Mouse (Mus musculus) forebrain, embryonic 13.5 days (tissue): Measurements from ENCODE around the gene Rap1gap. TPM values are rescaled to one million over a fixed set of nuclear protein-coding genes. Genes with fewer than 3 reads are reported as not detected.
A peak's percentile ranks its signal among the peaks of the same experiment; 100 is the strongest.

ENCODE experiments used
- ATAC-seq: fragments of 200-750 bp; cut with Nextera tagmentation; 2 replicates; pipeline ENCODE4 v1.8.0; 2017
- H3K27ac ChIP-seq: fragments of 300-500 bp; sonication (generic); 2 replicates; pipeline ENCODE4 v1.5.1; 2015; ENCODE audit warnings: inconsistent platforms, mild to moderate bottlenecking, moderate library complexity
- H3K27me3 ChIP-seq: fragments of 300-500 bp; sonication (generic); 2 replicates; pipeline ENCODE4 v1.6.1; 2015; ENCODE audit warnings: mild to moderate bottlenecking, inconsistent platforms
- H3K36me3 ChIP-seq: fragments of 300-500 bp; sonication (generic); 2 replicates; pipeline ENCODE4 v1.6.1; 2015; ENCODE audit warnings: mild to moderate bottlenecking, inconsistent platforms; ENCODE audit not compliant: poor library complexity, severe bottlenecking
- H3K4me1 ChIP-seq: fragments of 300-500 bp; sonication (generic); 2 replicates; pipeline ENCODE4 v1.6.1; 2015; ENCODE audit warnings: inconsistent platforms
- H3K4me2 ChIP-seq: fragments of 300-500 bp; sonication (generic); 2 replicates; pipeline ENCODE4 v1.6.1; 2015; ENCODE audit warnings: inconsistent platforms, mild to moderate bottlenecking, moderate library complexity
- H3K4me3 ChIP-seq: fragments of 300-500 bp; sonication (generic); 2 replicates; pipeline ENCODE4 v1.5.1; 2015; ENCODE audit warnings: mild to moderate bottlenecking, inconsistent platforms
- H3K9ac ChIP-seq: fragments of 300-500 bp; sonication (generic); 2 replicates; pipeline ENCODE4 v1.6.1; 2015; ENCODE audit warnings: mild to moderate bottlenecking, inconsistent platforms
- H3K9me3 ChIP-seq: fragments of 300-500 bp; sonication (generic); replicated peaks from 2 replicates; pipeline ENCODE4 v1.6.1; 2016; ENCODE audit warnings: inconsistent platforms
- WGBS: fragments of 180-500 bp; shearing (Covaris S2); methylation state at CpG from one replicate; pipeline ENCODE4 v1.1.7; 2015; 5-methylcytosine and 5-hydroxymethylcytosine counted together
- polyA plus RNA-seq: library from polyadenylated mRNA; unstranded; fragments of >200 nt; fragmentation: Nextera tagmentation; extraction: Ambion mirVana; gene quantifications from 2 replicates; pipeline ENCODE4 v1.2.1, GENCODE M21; 2015

Rap1gap gene
- polyA plus RNA-seq, 1 experiment from 2014 or later = 11.8 TPM

DNA sequence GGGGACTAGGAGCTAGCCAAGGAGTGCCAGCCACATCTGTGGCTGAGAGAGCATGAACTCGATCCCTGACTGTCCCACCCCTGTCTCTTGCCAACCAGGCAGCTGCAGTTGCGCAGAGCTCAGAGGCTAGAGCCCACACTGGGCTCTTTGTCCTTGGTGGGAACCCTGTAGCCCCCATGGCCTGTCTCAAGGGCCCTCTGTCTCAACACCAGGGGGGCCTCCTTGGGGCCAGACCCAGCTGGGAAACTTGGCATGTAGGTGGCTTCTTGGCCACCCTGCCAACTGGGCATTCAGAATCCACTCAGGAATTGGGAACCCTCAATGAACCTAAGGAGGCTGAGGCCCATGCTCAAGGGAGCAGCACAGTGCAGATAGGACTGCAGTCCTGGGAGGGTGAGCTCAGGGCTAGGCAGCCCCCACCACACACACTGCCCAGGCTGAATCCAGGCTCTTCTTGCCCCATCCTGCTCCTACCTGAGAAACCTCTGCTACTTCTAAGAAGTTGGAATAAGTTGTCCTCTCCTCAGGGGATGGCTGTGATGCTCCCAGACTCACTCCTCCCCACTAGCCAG is 15.5 kb downstream of the Rap1gap start:
- Histone ChIP-seq H3K9me3 (no peaks in the 10 kb centered on the region), H3K36me3 (no peaks in the 10 kb centered on the region), H3K9ac (no peak overlapping the region), H3K4me3 (no peak overlapping the region), H3K4me2 (no peak overlapping the region), H3K27me3 (peaks cover 43% of the 10 kb centered on the region), H3K4me1 (peaks cover 41% of the 10 kb centered on the region), H3K27ac (0 out of 2 replicates have a peak overlapping the region, but pooled peaks have one; percentile 51)
- WGBS = 79% methylated on average over 2 of the region's 2 CpGs
- no peak for ATAC-seq

DNA sequence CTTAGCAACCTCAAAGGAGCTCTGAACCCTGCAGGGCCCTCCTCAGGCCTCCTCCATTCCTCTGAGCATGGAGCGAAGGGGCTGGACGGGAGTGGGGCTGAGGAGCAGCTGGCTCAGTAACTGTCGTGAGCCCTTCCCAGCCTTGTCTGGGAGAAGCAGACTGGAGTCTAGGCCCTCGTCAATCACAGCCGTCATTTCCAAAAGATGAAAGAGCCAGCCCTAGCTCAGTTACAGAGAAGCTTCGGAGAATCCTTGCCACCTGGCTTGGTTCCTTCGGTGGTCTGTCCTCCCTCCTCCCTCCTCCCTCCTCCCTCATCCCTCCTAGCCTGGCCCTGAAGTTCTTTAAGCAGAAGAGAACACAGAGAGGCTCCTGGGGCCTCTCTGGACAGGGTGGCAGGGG is 16.2 kb downstream of the Rap1gap start:
- H3K27ac ChIP-seq = peak overlapping the region; percentile 51; the same call in 1 of the 2 replicates
- H3K27me3 ChIP-seq = peaks cover 43% of the 10 kb centered on the region

DNA sequence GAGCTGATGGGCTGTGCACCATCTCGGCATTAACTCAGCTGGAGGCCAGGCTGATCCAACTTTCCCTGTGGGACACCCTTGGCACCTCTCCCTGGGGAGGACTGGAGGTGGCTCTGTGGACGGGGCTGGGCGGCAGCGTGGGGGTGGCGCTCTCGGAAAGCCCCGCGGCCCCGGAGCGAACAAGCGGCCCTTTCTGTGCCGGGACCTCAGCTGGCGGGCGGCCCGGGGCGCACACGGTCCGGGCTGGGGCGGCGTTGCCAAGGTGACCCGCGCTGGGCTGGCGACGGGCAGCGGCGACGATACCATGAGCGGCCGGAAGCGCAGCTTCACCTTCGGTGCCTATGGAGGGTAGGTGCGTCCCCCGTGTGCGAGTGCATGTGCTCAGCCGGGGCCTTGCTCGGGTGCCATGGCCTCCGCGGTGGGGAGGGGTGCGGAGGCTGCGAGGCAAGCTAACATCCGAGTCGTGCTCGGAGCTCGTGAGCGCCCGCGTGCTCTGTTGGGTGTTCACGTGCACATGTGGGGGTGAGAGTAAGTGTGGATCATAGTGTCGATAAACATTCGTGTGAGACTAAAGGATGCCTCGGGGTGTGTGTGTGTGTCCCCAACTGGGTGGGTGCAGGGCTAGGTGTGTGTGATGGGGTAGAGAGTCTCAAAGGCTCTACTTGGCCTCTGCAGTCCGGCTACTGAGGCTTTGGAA is 17.0 kb downstream of the Rap1gap start:
- H3K27ac ChIP-seq = peak overlapping the region; percentile 51; the same call in 1 of the 2 replicates
- H3K27me3 ChIP-seq = peaks cover 43% of the 10 kb centered on the region
- peak; percentile 58 for ATAC-seq
- WGBS = 5% methylated on average over 51 of the region's 52 CpGs
- no peaks in the 10 kb centered on the region for H3K9me3 ChIP-seq
- H3K36me3 ChIP-seq = no peaks in the 10 kb centered on the region
- peak overlapping the region; percentile 41 for H3K4me3 ChIP-seq
- H3K4me2 ChIP-seq = peak overlapping the region; percentile 83
- H3K9ac ChIP-seq = peak overlapping the region; percentile 66
- peaks cover 38% of the 10 kb centered on the region for H3K4me1 ChIP-seq

More for the DNA sequence above, 16.2 kb downstream of the Rap1gap start:
- no peak for ATAC-seq
- Histone ChIP-seq H3K9ac (peak overlapping the region; percentile 66; the same call in 1 of the 2 replicates), H3K36me3 (no peaks in the 10 kb centered on the region), H3K9me3 (no peaks in the 10 kb centered on the region), H3K4me2 (peak overlapping the region; percentile 83), H3K4me1 (peaks cover 37% of the 10 kb centered on the region), H3K4me3 (no peak overlapping the region)
- WGBS = 31% methylated on average over 7 of the region's 7 CpGs

DNA sequence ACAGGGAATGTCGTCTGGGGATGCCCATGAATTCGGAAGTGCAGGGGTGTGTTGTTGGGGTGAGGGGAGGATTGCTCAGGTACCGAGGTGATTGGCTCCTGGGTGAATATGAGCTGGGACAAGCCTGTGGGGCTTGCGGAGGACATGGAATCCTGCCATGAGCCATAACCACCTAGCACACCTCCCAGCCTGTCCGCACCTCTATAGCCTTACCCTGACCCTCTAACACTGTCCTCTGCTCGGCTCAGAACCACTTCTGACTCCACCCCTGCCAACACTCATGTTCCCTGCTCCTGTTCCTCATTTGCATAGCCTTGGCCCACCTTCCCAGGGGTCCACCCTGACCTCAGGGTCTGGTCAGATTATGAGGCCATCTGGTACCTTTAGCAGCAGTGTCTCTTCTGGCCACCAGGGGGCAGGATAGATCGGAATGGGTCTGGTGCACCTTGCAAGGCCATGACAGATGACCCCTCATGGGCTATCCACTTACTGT is 18.5 kb downstream of the Rap1gap start:
- 45% methylated on average over 7 of the region's 7 CpGs for WGBS

DNA sequence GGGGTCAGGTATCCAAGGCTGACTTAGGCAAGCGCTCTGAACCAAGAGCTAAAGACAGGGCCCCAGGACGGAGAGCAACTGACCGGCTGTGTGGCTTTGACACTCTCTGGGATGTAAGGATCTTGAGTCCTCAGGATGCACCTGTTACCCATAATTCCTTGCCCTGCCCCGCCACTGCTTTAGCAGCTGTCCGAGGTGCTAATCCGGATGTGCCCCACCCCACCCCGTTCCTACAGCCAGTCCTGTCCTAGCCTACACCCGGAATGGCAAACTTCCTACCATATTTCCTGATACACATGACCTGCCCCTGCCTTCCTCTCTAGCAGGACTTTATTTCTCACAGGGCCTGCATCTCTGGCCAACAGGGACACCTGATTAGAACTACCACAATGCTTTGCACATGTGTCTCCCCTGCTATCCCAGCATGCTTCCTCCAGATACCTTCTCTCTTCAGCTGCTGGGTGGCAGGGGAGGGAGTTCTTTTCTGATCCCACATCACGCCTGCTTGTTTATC is 20.4 kb downstream of the Rap1gap start:
- H3K4me1 ChIP-seq = peaks cover 33% of the 10 kb centered on the region
- H3K4me3 ChIP-seq = no peak overlapping the region
- no peaks in the 10 kb centered on the region for H3K9me3 ChIP-seq
- no peak overlapping the region for H3K9ac ChIP-seq
- no peak overlapping the region for H3K4me2 ChIP-seq
- ATAC-seq = no peak
- no peak overlapping the region for H3K27ac ChIP-seq
- no peaks in the 10 kb centered on the region for H3K36me3 ChIP-seq
- 35% methylated on average over 9 of the region's 9 CpGs for WGBS
- H3K27me3 ChIP-seq = peaks cover 33% of the 10 kb centered on the region

More for the DNA sequence above, 18.5 kb downstream of the Rap1gap start:
- Histone ChIP-seq H3K4me1 (peaks cover 35% of the 10 kb centered on the region), H3K4me2 (no peak overlapping the region), H3K9ac (no peak overlapping the region), H3K36me3 (no peaks in the 10 kb centered on the region), H3K27me3 (peaks cover 37% of the 10 kb centered on the region), H3K9me3 (no peaks in the 10 kb centered on the region), H3K27ac (no peak overlapping the region), H3K4me3 (no peak overlapping the region)
- ATAC-seq = no peak

DNA sequence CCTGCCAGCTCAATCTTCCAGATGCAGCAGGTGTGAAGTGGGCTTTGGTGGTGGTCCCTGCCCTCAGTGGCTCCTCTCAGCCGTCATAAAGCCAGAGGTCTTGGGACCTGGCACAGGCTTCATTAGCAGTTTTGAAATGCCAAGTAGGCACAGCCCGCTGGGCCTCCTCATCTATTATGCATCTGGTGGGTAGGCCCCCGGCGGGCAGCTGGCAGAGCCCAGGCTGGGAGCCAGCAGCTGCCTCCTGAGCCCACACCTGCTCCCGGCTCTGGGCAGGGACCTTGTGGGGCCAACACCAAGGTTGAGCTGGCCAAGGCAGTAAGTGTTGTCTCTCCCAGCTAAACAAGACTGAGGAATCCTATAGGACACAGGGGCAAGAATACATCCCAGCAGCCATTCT is 21.8 kb downstream of the Rap1gap start:
- Histone ChIP-seq H3K9me3 (no peaks in the 10 kb centered on the region), H3K27ac (no peak overlapping the region), H3K4me2 (no peak overlapping the region), H3K36me3 (no peaks in the 10 kb centered on the region), H3K4me3 (no peak overlapping the region), H3K4me1 (peaks cover 19% of the 10 kb centered on the region), H3K9ac (no peak overlapping the region), H3K27me3 (peaks cover 24% of the 10 kb centered on the region)
- 0 out of 2 replicates have a peak, but pooled peaks have one; percentile 14 for ATAC-seq
- whole genome bisulfite sequencing = 27% methylated on average over 5 of the region's 5 CpGs

DNA sequence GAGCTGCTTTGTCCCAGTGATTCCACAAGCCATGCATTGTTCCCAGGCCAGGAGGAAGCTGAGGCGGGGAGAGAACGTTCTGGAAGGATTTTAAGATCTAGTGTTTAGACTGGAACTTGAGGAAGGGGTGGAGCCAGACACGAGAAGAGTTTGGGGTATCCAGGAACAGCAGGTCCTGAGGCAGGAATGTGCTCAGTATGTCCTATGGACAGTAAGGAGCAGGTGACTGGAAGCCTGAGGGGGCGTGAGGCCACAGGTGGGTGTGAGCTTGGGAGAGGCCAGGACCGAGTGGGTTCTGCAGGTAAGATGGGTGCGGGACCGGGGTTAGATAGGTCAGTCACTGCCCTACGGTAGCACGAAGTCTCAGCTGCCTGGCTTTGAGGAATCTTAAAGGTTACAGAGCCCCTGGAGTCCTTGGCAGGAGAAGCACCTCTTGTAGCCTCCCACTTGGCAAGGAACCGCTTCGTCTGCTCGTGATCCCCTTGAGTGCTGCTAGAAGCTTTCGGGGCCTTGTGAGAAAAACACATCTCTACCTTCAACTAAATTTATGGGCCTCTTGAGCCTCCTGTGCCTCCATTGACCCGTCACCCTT is 22.8 kb downstream of the Rap1gap start:
- Histone ChIP-seq H3K4me3 (no peak overlapping the region), H3K36me3 (no peaks in the 10 kb centered on the region), H3K27ac (no peak overlapping the region), H3K27me3 (peaks cover 19% of the 10 kb centered on the region), H3K9me3 (no peaks in the 10 kb centered on the region), H3K4me1 (peaks cover 8% of the 10 kb centered on the region), H3K9ac (no peak overlapping the region), H3K4me2 (no peak overlapping the region)
- 80% methylated on average over 14 of the region's 14 CpGs for WGBS
- ATAC-seq = no peak

DNA sequence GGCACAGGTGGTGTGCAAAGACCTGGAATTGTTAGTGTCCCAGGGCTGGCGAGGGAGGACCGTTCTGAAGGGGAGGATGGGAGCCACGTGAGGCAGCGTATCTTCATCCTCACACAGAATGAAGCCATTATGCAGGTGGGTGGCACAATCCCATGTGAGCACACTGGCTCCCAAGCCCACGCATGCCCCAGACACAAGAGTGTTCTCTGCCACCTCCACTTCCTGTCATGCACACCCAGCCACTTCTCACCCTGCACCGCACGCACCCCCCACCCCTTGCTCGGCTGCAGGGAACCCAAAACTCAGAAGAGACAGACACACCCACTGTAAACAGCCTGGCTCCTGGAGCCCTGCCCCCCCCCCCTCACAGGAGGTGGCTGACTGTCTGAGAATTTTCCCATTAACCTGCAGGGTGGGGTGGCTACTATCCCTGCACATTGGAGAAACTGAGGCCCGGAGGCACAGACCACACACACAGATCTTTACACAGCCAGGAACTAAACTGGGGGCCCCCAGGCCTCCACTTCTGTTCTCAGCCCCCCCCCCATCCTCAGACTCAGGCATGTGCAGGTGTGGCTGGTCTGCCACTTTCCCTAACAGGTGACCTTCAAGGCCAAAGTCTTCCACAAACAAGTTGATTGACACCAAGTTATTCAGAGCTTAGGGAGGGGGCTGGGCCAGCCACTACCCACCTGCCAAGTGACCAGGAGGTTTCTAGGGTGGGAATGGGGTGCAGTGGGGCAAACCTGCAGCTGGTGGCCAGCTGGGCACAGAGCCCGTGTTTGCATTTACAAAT is 27.8 kb downstream of the Rap1gap start:
- no peak for ATAC-seq
- H3K27ac ChIP-seq = no peak overlapping the region
- no peak overlapping the region for H3K9ac ChIP-seq
- WGBS = 87% methylated on average over 10 of the region's 10 CpGs
- H3K4me3 ChIP-seq = no peak overlapping the region
- H3K9me3 ChIP-seq = no peaks in the 10 kb centered on the region
- no peak overlapping the region for H3K4me2 ChIP-seq
- H3K27me3 ChIP-seq = no peaks in the 10 kb centered on the region
- no peaks in the 10 kb centered on the region for H3K36me3 ChIP-seq
- H3K4me1 ChIP-seq = peaks cover 11% of the 10 kb centered on the region; the same call in 1 of the 2 replicates

DNA sequence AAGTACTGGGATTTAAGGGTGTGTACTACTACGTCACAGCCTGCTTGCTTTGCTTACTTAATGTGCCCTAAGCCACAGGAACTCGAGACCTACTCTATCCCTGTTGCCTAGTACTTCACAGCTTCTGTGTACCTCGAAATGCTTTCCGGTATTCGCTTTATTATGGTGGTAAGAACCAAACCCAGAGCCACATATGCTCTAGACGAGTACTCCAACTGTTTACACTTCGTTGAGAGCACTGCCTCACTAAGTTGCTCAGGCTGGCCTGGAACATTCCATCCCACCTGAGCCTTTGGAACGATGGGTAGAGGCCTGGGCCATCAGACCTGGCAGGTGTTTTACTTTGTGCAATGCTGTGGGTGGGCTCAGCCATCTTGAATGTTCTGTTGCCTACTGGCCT is 30.8 kb downstream of the Rap1gap start:
- WGBS = 83% methylated on average over 8 of the region's 8 CpGs

DNA sequence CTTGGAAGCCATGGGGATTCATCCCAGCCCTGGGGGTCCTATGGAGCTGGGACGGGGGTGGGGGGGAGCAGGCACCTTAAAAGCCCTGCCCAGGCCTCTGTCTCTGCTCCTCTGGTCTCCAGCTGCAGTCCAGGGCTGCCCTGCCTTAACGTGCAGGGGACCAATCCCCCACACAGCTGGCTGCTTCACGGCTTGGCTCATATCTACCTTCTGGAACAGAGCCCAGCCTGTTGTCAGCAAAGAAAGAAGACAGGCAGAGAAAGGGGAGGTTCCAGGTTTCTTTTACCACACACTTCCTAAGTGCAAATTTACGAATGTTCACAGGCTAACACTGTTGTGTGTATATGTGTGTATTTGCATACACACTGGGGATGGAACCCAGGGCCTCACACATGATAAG is 31.4 kb downstream of the Rap1gap start:
- no peaks in the 10 kb centered on the region for H3K27me3 ChIP-seq
- no peak overlapping the region for H3K27ac ChIP-seq
- WGBS = 17% methylated on average over 4 of the region's 4 CpGs
- H3K9ac ChIP-seq = no peak overlapping the region
- no peak overlapping the region for H3K4me2 ChIP-seq
- no peak overlapping the region for H3K4me3 ChIP-seq
- H3K36me3 ChIP-seq = no peaks in the 10 kb centered on the region
- ATAC-seq = no peak
- H3K9me3 ChIP-seq = no peaks in the 10 kb centered on the region
- H3K4me1 ChIP-seq = peaks cover 36% of the 10 kb centered on the region

More for the DNA sequence above, 30.8 kb downstream of the Rap1gap start:
- Histone ChIP-seq H3K27ac (no peak overlapping the region), H3K4me3 (no peak overlapping the region), H3K4me2 (no peak overlapping the region), H3K9me3 (no peaks in the 10 kb centered on the region), H3K27me3 (no peaks in the 10 kb centered on the region), H3K9ac (no peak overlapping the region), H3K36me3 (no peaks in the 10 kb centered on the region), H3K4me1 (peaks cover 36% of the 10 kb centered on the region)
- no peak for ATAC-seq

DNA sequence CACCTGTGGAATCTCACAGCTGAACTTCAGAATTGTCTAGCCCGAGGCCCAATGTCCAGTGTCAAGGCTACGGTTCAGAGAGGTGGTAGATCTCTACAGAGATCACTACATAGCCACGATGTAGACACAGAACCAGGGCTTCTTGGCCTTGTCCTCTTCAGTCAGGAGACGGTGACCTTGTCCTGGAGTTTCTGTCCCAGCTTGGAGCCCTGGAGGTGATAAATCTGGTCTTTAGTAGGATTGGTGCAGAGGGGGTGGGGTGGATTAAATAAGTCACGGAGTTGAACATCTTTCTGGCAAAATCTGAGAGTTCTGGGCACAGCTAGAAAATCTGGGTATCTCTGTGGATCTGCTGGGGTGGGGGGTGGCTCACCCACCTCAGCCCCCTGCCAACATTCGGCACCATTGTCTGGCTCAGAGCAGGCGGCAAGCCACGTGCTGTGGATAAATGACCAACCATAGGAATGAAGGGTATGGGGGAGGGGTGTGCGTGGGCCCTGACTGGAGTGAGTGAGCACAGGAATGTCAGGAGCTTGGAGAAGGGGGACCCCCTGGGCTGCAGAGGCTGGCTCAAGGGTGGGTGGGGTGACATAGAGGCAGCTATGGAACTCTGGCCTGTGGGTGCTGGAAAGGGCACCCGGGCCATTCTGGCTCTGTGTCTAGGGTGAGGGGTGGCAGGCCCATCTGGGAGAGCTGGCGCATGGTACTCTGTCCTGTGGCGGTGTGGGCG is 32.8 kb downstream of the Rap1gap start:
- Histone ChIP-seq H3K4me1 (peaks cover 36% of the 10 kb centered on the region), H3K4me3 (no peak overlapping the region), H3K27me3 (no peaks in the 10 kb centered on the region), H3K9ac (no peak overlapping the region), H3K36me3 (no peaks in the 10 kb centered on the region), H3K4me2 (no peak overlapping the region), H3K9me3 (no peaks in the 10 kb centered on the region), H3K27ac (no peak overlapping the region)
- 74% methylated on average over 13 of the region's 13 CpGs for WGBS
- no peak for ATAC-seq
